Mouse (Mus musculus) cerebellum, adult 2 months (tissue): Measurements from ENCODE around the gene Smim1.

Experiments
- CTCF ChIP-seq: fragments of 200-500 bp; IDR thresholded peaks from 2 replicates; pipeline ENCODE4 v1.5.1; 2011; ENCODE audit warnings: low read depth, mild to moderate bottlenecking, control low read depth, low read length, moderate library complexity, borderline replicate concordance; ENCODE audit not compliant: insufficient read depth
- POLR2A ChIP-seq: fragments of 200-500 bp; IDR thresholded peaks from 2 replicates; pipeline ENCODE4 v1.6.1; 2011; ENCODE audit warnings: low read length, control low read depth, borderline replicate concordance; ENCODE audit not compliant: insufficient read depth

DNA sequence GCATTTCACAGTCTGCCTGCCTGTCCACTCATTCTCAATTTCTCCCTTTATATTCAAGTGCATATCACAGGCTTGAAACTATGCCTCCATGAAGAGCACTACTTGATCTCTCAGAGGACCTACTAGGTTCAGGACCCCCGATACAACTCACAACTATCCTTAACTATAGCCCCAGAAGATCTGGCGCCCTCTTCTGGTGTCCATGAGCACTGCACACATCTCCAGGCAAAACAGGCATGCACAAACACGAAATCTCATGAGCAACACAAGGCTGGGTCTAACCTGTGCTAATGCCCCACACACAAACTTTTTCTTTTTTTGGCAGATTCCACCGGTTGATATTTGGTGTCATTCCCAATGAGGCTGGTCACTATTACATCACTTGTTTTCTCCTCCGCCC is 19.8 kb upstream of the Smim1 start:
- TF ChIP-seq POLR2A (no peak), CTCF (no peak)
